Mouse (Mus musculus): Measurements from ENCODE around the gene Siah1a.

The Siah1a gene

GRCm38 (mm10) chr8:86699471-86699870 lies 46.3 kb downstream of the Siah1a start:
- DNase-seq: no peak

- DNase-seq: no peak
Measured at GRCm38 (mm10) chr8:86698811-86699421, 46.8 kb downstream of the Siah1a start.

- DNase-seq: no peak
Measured at GRCm38 (mm10) chr8:86695703-86696102, 50.0 kb downstream of the Siah1a start.

GRCm38 (mm10) chr8:86694011-86694410 lies 51.7 kb downstream of the Siah1a start:
- no peak for DNase-seq

GRCm38 (mm10) chr8:86692107-86692506 lies 53.6 kb downstream of the Siah1a start:
- DNase-seq: no peak

GRCm38 (mm10) chr8:86686629-86687028 lies 59.1 kb downstream of the Siah1a start:
- DNase-seq: no peak

Measured in kidney, adult 11 months (tissue).